Mouse (Mus musculus) kidney, embryonic 16.5 days (tissue): ENCODE data around the gene Rnf5. TPM values are rescaled to one million over a fixed set of nuclear protein-coding genes. Genes with fewer than 3 reads are reported as not detected.

Experiments
- ATAC-seq: fragments of 200-750 bp; cut with Nextera tagmentation; 2 replicates; pipeline ENCODE4 v1.8.0; 2017; ENCODE audit warnings: moderate TSS enrichment; ENCODE audit not compliant: low FRiP score, low TSS enrichment
- H3K27ac ChIP-seq: fragments of 300-500 bp; sonication (generic); 2 replicates; pipeline ENCODE4 v1.5.1; 2014; ENCODE audit warnings: low read length
- H3K27me3 ChIP-seq: fragments of 300-500 bp; sonication (generic); 2 replicates; pipeline ENCODE4 v1.6.1; 2014; ENCODE audit warnings: low read length, control low read depth, mixed read lengths; ENCODE audit not compliant: insufficient read depth
- H3K36me3 ChIP-seq: fragments of 300-500 bp; sonication (generic); 2 replicates; pipeline ENCODE4 v1.6.1; 2014; ENCODE audit warnings: low read length, control low read depth, mixed read lengths; ENCODE audit not compliant: insufficient read depth
- H3K4me1 ChIP-seq: fragments of 300-500 bp; sonication (generic); 2 replicates; pipeline ENCODE4 v1.6.1; 2014; ENCODE audit warnings: low read length, control low read depth, mixed read lengths; ENCODE audit not compliant: insufficient read depth
- H3K4me2 ChIP-seq: fragments of 300-500 bp; sonication (generic); replicated peaks from 2 replicates; pipeline ENCODE4 v1.6.1; 2014; ENCODE audit warnings: low read depth, low read length
- H3K4me3 ChIP-seq: fragments of 300-500 bp; sonication (generic); 2 replicates; pipeline ENCODE4 v1.5.1; 2014; ENCODE audit warnings: mild to moderate bottlenecking, low read length
- H3K9ac ChIP-seq: fragments of 300-500 bp; sonication (generic); replicated peaks from 2 replicates; pipeline ENCODE4 v1.6.1; 2014; ENCODE audit warnings: low read length
- H3K9me3 ChIP-seq: fragments of 300-500 bp; sonication (generic); 2 replicates; pipeline ENCODE4 v1.6.1; 2016; ENCODE audit warnings: low read length, control low read depth
- WGBS: fragments of 180-500 bp; shearing (Covaris S2); extraction: QIAGEN DNeasy Blood & Tissue Kit; methylation state at CpG from one replicate; pipeline ENCODE4 v1.1.7; 2014; 5-methylcytosine and 5-hydroxymethylcytosine counted together
- polyA plus RNA-seq: library from polyadenylated mRNA; unstranded; fragments of >200 nt; fragmentation: Nextera tagmentation; extraction: Ambion mirVana; gene quantifications from 2 replicates; pipeline ENCODE4 v1.2.1, GENCODE M21; 2015

The Rnf5 gene
- polyA plus RNA-seq, 1 experiment from 2014 or later: 185 TPM

DNA sequence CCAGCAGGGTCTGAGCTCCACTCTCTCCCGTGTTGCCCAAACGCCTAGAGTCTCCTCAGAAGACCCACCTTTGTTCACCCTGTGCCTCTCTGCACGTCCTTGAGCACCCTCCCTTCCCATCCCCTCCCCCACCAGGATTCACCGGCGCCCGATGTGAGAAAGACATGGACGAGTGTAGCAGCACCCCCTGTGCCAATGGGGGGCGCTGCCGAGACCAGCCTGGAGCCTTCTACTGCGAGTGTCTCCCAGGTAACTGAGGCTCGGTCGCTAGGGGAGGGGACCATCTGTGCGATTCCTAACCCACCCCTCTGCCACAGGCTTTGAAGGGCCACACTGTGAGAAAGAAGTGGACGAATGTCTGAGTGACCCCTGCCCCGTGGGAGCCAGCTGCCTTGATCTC is 31.1 kb downstream of the Rnf5 start:
- no peaks in the 10 kb centered on the region for H3K36me3 ChIP-seq
- no peaks in the 10 kb centered on the region for H3K27me3 ChIP-seq
- H3K4me1 ChIP-seq: no peaks in the 10 kb centered on the region
- no peak overlapping the region for H3K27ac ChIP-seq
- WGBS: 16% methylated on average over 15 of the region's 15 CpGs
- no peak overlapping the region for H3K4me3 ChIP-seq
- H3K9me3 ChIP-seq: no peaks in the 10 kb centered on the region
- ATAC-seq: no peak
- no peak overlapping the region for H3K9ac ChIP-seq
- H3K4me2 ChIP-seq: no peak overlapping the region

DNA sequence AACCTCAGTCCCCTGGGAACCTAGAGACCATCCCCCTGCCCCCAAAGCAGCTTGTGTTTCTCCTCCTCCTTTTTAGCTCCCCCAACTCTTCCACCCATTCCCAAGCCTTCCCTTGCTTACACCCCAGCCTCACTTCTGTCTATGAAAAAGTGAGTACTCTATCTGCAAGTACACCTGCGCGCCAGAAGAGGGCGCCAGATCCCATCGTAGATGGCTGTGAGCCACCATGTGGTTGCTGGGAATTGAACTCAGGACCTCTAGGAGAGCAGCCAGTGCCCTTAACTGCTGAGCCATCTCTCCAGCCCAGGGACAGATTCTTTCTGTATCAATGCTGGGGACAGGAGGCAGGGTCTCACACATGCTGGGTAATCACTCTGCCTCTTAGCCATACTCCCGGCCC is 31.6 kb downstream of the Rnf5 start:
- Histone ChIP-seq H3K36me3 (no peaks in the 10 kb centered on the region), H3K9me3 (no peaks in the 10 kb centered on the region), H3K27ac (no peak overlapping the region), H3K4me3 (no peak overlapping the region), H3K4me2 (no peak overlapping the region), H3K9ac (no peak overlapping the region), H3K27me3 (no peaks in the 10 kb centered on the region), H3K4me1 (0 out of 2 replicates have a peak, but pooled peaks cover 2% of the 10 kb centered on the region)
- no peak for ATAC-seq
- 19% methylated on average over 5 of the region's 5 CpGs for WGBS

GRCm38 (mm10) chr17:34569919-34570318 is 33.6 kb downstream of the Rnf5 start:
- no peak for ATAC-seq
- H3K27ac ChIP-seq: no peak overlapping the region
- H3K4me3 ChIP-seq: no peak overlapping the region
- no peak overlapping the region for H3K9ac ChIP-seq
- H3K36me3 ChIP-seq: no peaks in the 10 kb centered on the region
- no peak overlapping the region for H3K4me2 ChIP-seq
- WGBS: 62% methylated on average over 4 of the region's 4 CpGs
- H3K9me3 ChIP-seq: no peaks in the 10 kb centered on the region
- H3K4me1 ChIP-seq: 0 out of 2 replicates have a peak, but pooled peaks cover 7% of the 10 kb centered on the region
- H3K27me3 ChIP-seq: no peaks in the 10 kb centered on the region

- H3K4me2 ChIP-seq: no peak overlapping the region
- H3K4me1 ChIP-seq: peaks cover 18% of the 10 kb centered on the region
- no peaks in the 10 kb centered on the region for H3K27me3 ChIP-seq
- H3K36me3 ChIP-seq: no peaks in the 10 kb centered on the region
- WGBS: 83% methylated on average over 13 of the region's 13 CpGs
- H3K9me3 ChIP-seq: no peaks in the 10 kb centered on the region
- H3K4me3 ChIP-seq: no peak overlapping the region
- no peak overlapping the region for H3K27ac ChIP-seq
- ATAC-seq: no peak
- no peak overlapping the region for H3K9ac ChIP-seq
Measured at GRCm38 (mm10) chr17:34568421-34568820, 35.1 kb downstream of the Rnf5 start.

GRCm38 (mm10) chr17:34567311-34567710 is 36.2 kb downstream of the Rnf5 start:
- H3K27me3 ChIP-seq: no peaks in the 10 kb centered on the region
- no peaks in the 10 kb centered on the region for H3K9me3 ChIP-seq
- no peaks in the 10 kb centered on the region for H3K36me3 ChIP-seq
- H3K4me1 ChIP-seq: peaks cover 18% of the 10 kb centered on the region
- ATAC-seq: no peak
- no peak overlapping the region for H3K4me3 ChIP-seq
- 67% methylated on average over 9 of the region's 9 CpGs for WGBS
- no peak overlapping the region for H3K27ac ChIP-seq
- H3K4me2 ChIP-seq: no peak overlapping the region
- no peak overlapping the region for H3K9ac ChIP-seq

DNA sequence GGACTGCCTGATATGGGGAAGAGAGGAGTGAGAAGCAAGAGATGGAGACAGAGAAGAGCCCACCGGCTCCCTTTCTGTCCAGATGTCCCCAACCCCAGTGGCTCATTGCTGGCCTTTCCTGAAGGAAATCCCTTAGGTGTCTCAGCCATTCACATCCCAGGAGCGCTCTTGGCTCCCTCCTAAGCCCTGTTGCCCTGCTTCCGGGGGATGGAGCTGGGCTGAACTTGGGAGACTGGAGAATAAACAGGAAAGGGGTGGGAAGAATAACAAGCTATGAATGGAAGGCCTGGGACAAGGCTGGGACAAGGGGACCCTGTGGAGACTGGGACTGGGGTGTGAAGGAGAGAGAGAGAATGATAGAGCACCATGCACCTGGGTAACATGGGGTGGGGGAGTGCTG is 38.7 kb downstream of the Rnf5 start:
- Histone ChIP-seq H3K4me3 (peak overlapping the region; percentile 24), H3K36me3 (no peaks in the 10 kb centered on the region), H3K4me1 (peaks cover 18% of the 10 kb centered on the region), H3K27ac (peak overlapping the region; percentile 76), H3K27me3 (no peaks in the 10 kb centered on the region), H3K9me3 (no peaks in the 10 kb centered on the region), H3K9ac (peak overlapping the region; percentile 53), H3K4me2 (peak overlapping the region; percentile 47)
- 29% methylated on average over 3 of the region's 3 CpGs for WGBS
- ATAC-seq: peak; percentile 39

DNA sequence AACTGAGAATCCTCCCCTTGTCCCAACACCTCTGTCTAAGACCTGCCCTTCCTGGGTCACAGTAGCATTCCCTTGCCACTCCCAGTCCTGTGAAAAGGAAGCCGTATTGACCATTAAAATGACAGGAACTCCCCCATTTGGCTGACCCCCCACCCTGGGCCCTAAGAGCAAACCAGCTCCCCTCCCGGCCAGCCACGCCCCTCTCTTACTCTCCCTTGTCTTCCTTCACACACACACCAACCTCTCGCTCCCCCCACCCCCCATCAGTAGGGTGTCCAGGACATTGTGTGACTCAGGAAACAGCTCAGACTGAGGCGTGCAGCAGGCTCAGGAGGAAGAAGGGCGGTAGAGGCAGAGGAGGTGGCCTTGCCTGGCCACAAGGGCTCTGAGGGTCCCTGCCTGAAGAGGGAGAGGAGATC is 39.5 kb downstream of the Rnf5 start, which contains the start of gene Notch4:
Notch4 (plus strand) TSS at position 266 of the 419 bp plus-strand sequence.
- no peaks in the 10 kb centered on the region for H3K9me3 ChIP-seq
- H3K4me3 ChIP-seq: peak within 1 kb of the TSS; percentile 24
- H3K9ac ChIP-seq: peak within 1 kb of the TSS; percentile 53
- peaks cover 18% of the 10 kb centered on the region for H3K4me1 ChIP-seq
- 3% methylated on average over 6 of the region's 6 CpGs for WGBS
- H3K4me2 ChIP-seq: peak within 1 kb of the TSS; percentile 47
- no peaks in the 10 kb centered on the region for H3K27me3 ChIP-seq
- ATAC-seq: peak; percentile 79
- no peaks in the 10 kb centered on the region for H3K36me3 ChIP-seq
- H3K27ac ChIP-seq: peak within 1 kb of the TSS; percentile 76

DNA sequence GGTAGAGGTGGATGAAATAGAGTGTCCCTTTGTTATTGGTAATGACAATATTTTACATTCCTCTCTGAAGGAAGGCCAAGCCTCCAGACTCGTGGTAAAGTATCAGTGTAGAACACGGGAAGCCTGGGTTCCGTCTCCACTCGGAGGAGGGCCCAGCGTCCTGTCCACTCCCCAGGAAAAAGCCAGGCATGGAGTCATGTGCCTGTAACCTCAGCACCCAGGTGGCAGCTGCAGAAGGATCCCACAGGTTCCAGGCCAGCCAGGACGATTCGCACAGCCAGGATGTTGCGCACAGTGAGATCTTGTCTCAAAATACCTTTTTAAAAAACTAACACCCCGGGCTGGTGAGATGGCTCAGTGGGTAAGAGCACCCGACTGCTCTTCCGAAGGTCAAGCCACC is 40.1 kb downstream of the Rnf5 start:
- Histone ChIP-seq H3K27me3 (no peaks in the 10 kb centered on the region), H3K4me1 (peaks cover 18% of the 10 kb centered on the region), H3K9ac (no peak overlapping the region), H3K27ac (no peak overlapping the region), H3K36me3 (no peaks in the 10 kb centered on the region), H3K4me3 (no peak overlapping the region), H3K9me3 (no peaks in the 10 kb centered on the region), H3K4me2 (no peak overlapping the region)
- no peak for ATAC-seq
- WGBS: 55% methylated on average over 11 of the region's 11 CpGs

GRCm38 (mm10) chr17:34562595-34562994 is 40.9 kb downstream of the Rnf5 start:
- Histone ChIP-seq H3K27ac (no peak overlapping the region), H3K9ac (no peak overlapping the region), H3K4me3 (no peak overlapping the region), H3K4me1 (peaks cover 18% of the 10 kb centered on the region), H3K4me2 (no peak overlapping the region), H3K9me3 (no peaks in the 10 kb centered on the region), H3K36me3 (no peaks in the 10 kb centered on the region), H3K27me3 (no peaks in the 10 kb centered on the region)
- ATAC-seq: no peak
- WGBS: 50% methylated on average over 3 of the region's 3 CpGs

DNA sequence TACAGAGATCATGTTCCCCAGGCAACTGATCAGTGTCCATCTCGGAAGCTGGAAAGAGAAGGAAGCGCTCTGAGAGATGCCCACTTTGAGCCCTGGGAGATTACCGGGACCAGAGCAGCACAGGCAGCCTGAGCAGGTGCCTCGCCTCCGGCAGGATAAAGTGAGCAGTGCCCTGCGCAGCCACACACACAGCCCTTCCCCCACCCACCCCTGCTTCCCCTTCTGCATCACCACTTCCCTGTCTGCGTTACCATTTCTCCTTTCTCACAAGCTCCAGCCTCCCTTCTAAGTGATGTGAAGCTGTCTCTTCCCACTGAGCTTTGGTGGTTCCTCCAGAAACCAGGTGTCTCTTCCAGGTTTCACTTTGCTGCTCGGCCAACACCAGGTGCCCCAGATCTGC is 42.3 kb downstream of the Rnf5 start:
- H3K27me3 ChIP-seq: no peaks in the 10 kb centered on the region
- H3K27ac ChIP-seq: peak overlapping the region; percentile 41; the same call in 1 of the 2 replicates
- ATAC-seq: no peak
- peak overlapping the region; percentile 23; the same call in 1 of the 2 replicates for H3K4me2 ChIP-seq
- H3K9me3 ChIP-seq: no peaks in the 10 kb centered on the region
- no peak overlapping the region for H3K9ac ChIP-seq
- no peaks in the 10 kb centered on the region for H3K36me3 ChIP-seq
- WGBS: 39% methylated on average over 8 of the region's 8 CpGs
- peaks cover 16% of the 10 kb centered on the region for H3K4me1 ChIP-seq
- 0 out of 2 replicates have a peak overlapping the region, but pooled peaks have one; percentile 6 for H3K4me3 ChIP-seq
